Comparison of ENCODE assay signal across 11 mouse cellular contexts in genomic region chr6:128031096-128031495, GRCm38 (mm10).
A peak's percentile ranks its signal among the peaks of the same experiment; 100 is the strongest.
DNase-seq lines count a peak whose midpoint lies in the region; ATAC-seq and TF ChIP-seq lines count a peak whose summit lies in the region.
"Had no signal": no experiment of that assay in that cellular context is flagged by ENCODE, and none has a peak within 500 bp of the region (broad histone marks: within the 10 kb centered on the region; RNA-seq: fewer than 3 reads in every experiment).

No protein-coding gene starts in this region.

- 0 out of 2 replicates have a peak, but pooled peaks have one; percentile 3 for ATAC-seq in hindbrain, embryonic 16.5 days
- no peak for ATAC-seq in hindbrain, embryonic 12.5 days (ENCODE audit: low FRiP score)
- ATAC-seq in megakaryocyte, adult 5-6 weeks (ENCODE audit: poor library complexity, severe bottlenecking) = no peak

- TF ChIP-seq POLR2A in brain, embryonic 14.5 days (IDR thresholded peaks at IDR 0.05; ENCODE audit: borderline replicate concordance, extremely low read depth, insufficient read depth, insufficient read length, poor library complexity, severe bottlenecking) = no peak
- no peak for TF ChIP-seq POLR2A in thymus, adult 2 months (IDR thresholded peaks at IDR 0.05; ENCODE audit: control insufficient read depth, extremely low read depth, insufficient read depth, low read length, poor library complexity)

- H3K27me3 ChIP-seq in hindbrain, embryonic 16.5 days (replicated peaks; ENCODE audit: control insufficient read depth, insufficient read depth, low read length) = no peaks in the 10 kb centered on the region
- H3K27me3 ChIP-seq in hindbrain, embryonic 12.5 days = peaks cover 14% of the 10 kb centered on the region
- H3K27me3 ChIP-seq in thymus, adult 2 months (ENCODE audit: control insufficient read depth, insufficient read depth, low read length) = peaks cover 4% of the 10 kb centered on the region; the same call in 1 of the 2 replicates

- no peak for TF ChIP-seq CTCF in brain, embryonic 14.5 days (IDR thresholded peaks at IDR 0.05; ENCODE audit: borderline replicate concordance, extremely low read depth, insufficient read depth, insufficient read length)
- TF ChIP-seq CTCF in thymus, adult 2 months (IDR thresholded peaks at IDR 0.05; ENCODE audit: borderline replicate concordance, control insufficient read depth, extremely low read depth, insufficient read depth, low read length, poor library complexity) = no peak

- no peaks in the 10 kb centered on the region for H3K36me3 ChIP-seq in hindbrain, embryonic 16.5 days (ENCODE audit: control insufficient read depth, insufficient read depth, low read length)
- no peaks in the 10 kb centered on the region for H3K36me3 ChIP-seq in hindbrain, embryonic 12.5 days
- no peaks in the 10 kb centered on the region for H3K36me3 ChIP-seq in thymus, adult 2 months (ENCODE audit: control insufficient read depth, insufficient read depth, low read length)
- H3K36me3 ChIP-seq: kidney, embryonic 15.5 days; liver, embryonic 13.5 days had no signal

- no peak overlapping the region for H3K27ac ChIP-seq in hindbrain, embryonic 16.5 days (ENCODE audit: low read depth, low read length)
- H3K27ac ChIP-seq in hindbrain, embryonic 12.5 days = no peak overlapping the region
- no peak overlapping the region for H3K27ac ChIP-seq in thymus, adult 2 months (ENCODE audit: control insufficient read depth, insufficient read depth, low read length)
- H3K27ac ChIP-seq: kidney, embryonic 15.5 days; liver, embryonic 13.5 days; macrophage had no signal

- H3K9me3 ChIP-seq in hindbrain, embryonic 16.5 days (ENCODE audit: control insufficient read depth, low read length) = no peaks in the 10 kb centered on the region
- no peaks in the 10 kb centered on the region for H3K9me3 ChIP-seq in hindbrain, embryonic 12.5 days (replicated peaks)
- H3K9me3 ChIP-seq: kidney, embryonic 15.5 days; liver, embryonic 13.5 days had no signal

- H3K4me1 ChIP-seq in hindbrain, embryonic 16.5 days (ENCODE audit: control insufficient read depth, insufficient read depth, low read depth, low read length) = peaks cover 37% of the 10 kb centered on the region
- peaks cover 46% of the 10 kb centered on the region for H3K4me1 ChIP-seq in hindbrain, embryonic 12.5 days
- peaks cover 22% of the 10 kb centered on the region for H3K4me1 ChIP-seq in thymus, adult 2 months (replicated peaks; ENCODE audit: control insufficient read depth, insufficient read depth, low read length)

- H3K4me2 ChIP-seq in hindbrain, embryonic 16.5 days (ENCODE audit: low read length) = peak overlapping the region; percentile 1; the same call in 1 of the 2 replicates
- H3K4me2 ChIP-seq in hindbrain, embryonic 12.5 days (replicated peaks) = no peak overlapping the region
- H3K4me2 ChIP-seq: kidney, embryonic 15.5 days; liver, embryonic 13.5 days had no signal

- peak overlapping the region; percentile 9 for H3K9ac ChIP-seq in hindbrain, embryonic 16.5 days (ENCODE audit: low read depth, low read length)
- no peak overlapping the region for H3K9ac ChIP-seq in hindbrain, embryonic 12.5 days
- H3K9ac ChIP-seq: kidney, embryonic 15.5 days; liver, embryonic 13.5 days had no signal

- H3K4me3 ChIP-seq in hindbrain, embryonic 16.5 days (ENCODE audit: low read length) = no peak overlapping the region
- H3K4me3 ChIP-seq in hindbrain, embryonic 12.5 days = no peak overlapping the region
- no peak overlapping the region for H3K4me3 ChIP-seq in thymus, adult 2 months (ENCODE audit: control insufficient read depth, insufficient read depth, low read length)
- H3K4me3 ChIP-seq: kidney, embryonic 15.5 days; liver, embryonic 13.5 days had no signal

- 68% methylated on average over 4 of the region's 4 CpGs for WGBS in hindbrain, embryonic 16.5 days
- WGBS in hindbrain, embryonic 12.5 days = 60% methylated on average over 4 of the region's 4 CpGs
- 79% methylated on average over 4 of the region's 4 CpGs for WGBS in thymus, adult 2 months

- DNase-seq in brain, embryonic 14.5 days (ENCODE audit: low read depth) = peak; percentile 44
- DNase-seq in cerebellum, adult 11-12 months = peak; percentile 89
- peak; percentile 63 for DNase-seq in gastrocnemius, adult 18-20 months (ENCODE audit: low spot score)
- no peak for DNase-seq in thymus, adult 2 months
- DNase-seq: adrenal gland, postnatal 36 days; liver, embryonic 13.5 days had no signal
